14 mouse cellular contexts compared by ENCODE assay signal in the genomic region with DNA sequence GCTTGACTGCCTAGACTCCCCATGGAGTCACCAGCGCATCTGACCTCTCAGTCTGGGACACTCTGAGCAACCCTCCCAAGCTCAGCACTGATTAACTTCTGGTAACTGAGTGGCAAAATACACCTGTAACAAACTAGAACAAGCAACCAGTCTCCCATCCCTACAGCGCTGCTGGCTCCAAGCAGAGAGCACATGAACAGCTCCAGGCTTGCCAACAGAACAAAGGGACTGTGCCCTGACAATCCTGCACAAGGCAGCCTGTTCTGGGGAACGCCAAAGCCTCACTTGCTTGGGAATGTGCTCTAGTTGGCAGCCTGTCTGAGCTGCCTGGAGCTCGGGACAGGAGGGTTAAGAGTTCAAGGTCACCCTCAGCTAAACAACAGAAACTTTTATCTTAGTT. TPM values are rescaled to one million over a fixed set of nuclear protein-coding genes. Genes with fewer than 3 reads are reported as not detected.
DNase-seq lines count a peak whose midpoint lies in the region; ATAC-seq and TF ChIP-seq lines count a peak whose summit lies in the region.
"Had no signal": no experiment of that assay in that cellular context is flagged by ENCODE, and none has a peak within 500 bp of the region (broad histone marks: within the 10 kb centered on the region; RNA-seq: fewer than 3 reads in every experiment).

No protein-coding gene starts in this region.

- no peak for ATAC-seq in heart, embryonic 11.5 days (replicated peaks; ENCODE audit: insufficient number of reproducible peaks, low FRiP score, low TSS enrichment)
- ATAC-seq in kidney, embryonic 16.5 days (ENCODE audit: low FRiP score, low TSS enrichment), result peak; percentile 46; the same call in 1 of the 2 replicates
- no peak for ATAC-seq in hindbrain, postnatal 0 days

- no peak for TF ChIP-seq CTCF in gastrocnemius, adult 2 months (IDR thresholded peaks at IDR 0.05)
- TF ChIP-seq CTCF in hindbrain, postnatal 0 days (IDR thresholded peaks at IDR 0.05; ENCODE audit: low read depth), result no peak

- intact Hi-C loops in gastrocnemius, adult 2 months (cut with DNase I), result loop anchor here (5.0 kb wide), 1 partner anchor 36 kb away; no protein-coding TSS in a partner anchor

- H3K27me3 ChIP-seq in heart, embryonic 11.5 days (ENCODE audit: control insufficient read depth, insufficient read depth, low read length), result no peaks in the 10 kb centered on the region
- no peaks in the 10 kb centered on the region for H3K27me3 ChIP-seq in kidney, embryonic 16.5 days (ENCODE audit: insufficient read depth, low read length)
- H3K27me3 ChIP-seq in hindbrain, postnatal 0 days (ENCODE audit: insufficient read depth, low read length), result no peaks in the 10 kb centered on the region
- H3K27me3 ChIP-seq: liver, embryonic 13.5 days; megakaryocyte, embryonic 14.5 days; neural tube, embryonic 12.5 days had no signal

- no peaks in the 10 kb centered on the region for H3K9me3 ChIP-seq in heart, embryonic 11.5 days (replicated peaks; ENCODE audit: control insufficient read depth, low read length)
- H3K9me3 ChIP-seq in kidney, embryonic 16.5 days (ENCODE audit: low read length), result no peaks in the 10 kb centered on the region
- no peaks in the 10 kb centered on the region for H3K9me3 ChIP-seq in hindbrain, postnatal 0 days (ENCODE audit: low read length)
- H3K9me3 ChIP-seq: liver, embryonic 13.5 days; megakaryocyte, embryonic 14.5 days; neural tube, embryonic 12.5 days had no signal

- WGBS in heart, embryonic 11.5 days (ENCODE audit: insufficient replicate concordance), result 62% methylated on average over 4 of the region's 4 CpGs
- WGBS in kidney, embryonic 16.5 days, result 76% methylated on average over 4 of the region's 4 CpGs
- 77% methylated on average over 4 of the region's 4 CpGs for WGBS in hindbrain, postnatal 0 days

- no peak overlapping the region for H3K4me3 ChIP-seq in gastrocnemius, adult 2 months
- H3K4me3 ChIP-seq in heart, embryonic 11.5 days (ENCODE audit: low read depth, low read length), result no peak overlapping the region
- H3K4me3 ChIP-seq in kidney, embryonic 16.5 days (ENCODE audit: low read length), result no peak overlapping the region
- no peak overlapping the region for H3K4me3 ChIP-seq in hindbrain, postnatal 0 days (ENCODE audit: low read length)
- H3K4me3 ChIP-seq: liver, embryonic 13.5 days; megakaryocyte, embryonic 14.5 days; neural tube, embryonic 12.5 days had no signal

- H3K27ac ChIP-seq in gastrocnemius, adult 2 months, result peak overlapping the region; percentile 35; the same call in 1 of the 2 replicates
- 0 out of 2 replicates have a peak overlapping the region, but pooled peaks have one; percentile 59 for H3K27ac ChIP-seq in heart, embryonic 11.5 days (ENCODE audit: low read depth, low read length)
- H3K27ac ChIP-seq in kidney, embryonic 16.5 days (ENCODE audit: low read length), result no peak overlapping the region
- H3K27ac ChIP-seq in hindbrain, postnatal 0 days, result no peak overlapping the region
- H3K27ac ChIP-seq: liver, embryonic 13.5 days; neural tube, embryonic 12.5 days had no signal

- H3K36me3 ChIP-seq in heart, embryonic 11.5 days (ENCODE audit: control insufficient read depth, insufficient read depth, low read length), result peaks cover 10% of the 10 kb centered on the region
- H3K36me3 ChIP-seq in kidney, embryonic 16.5 days (ENCODE audit: insufficient read depth, low read length), result peaks cover 29% of the 10 kb centered on the region
- peaks cover 20% of the 10 kb centered on the region for H3K36me3 ChIP-seq in hindbrain, postnatal 0 days (ENCODE audit: insufficient read depth, low read length)

- H3K9ac ChIP-seq in heart, embryonic 11.5 days (ENCODE audit: low read depth, low read length), result 0 out of 2 replicates have a peak overlapping the region, but pooled peaks have one; percentile 28
- H3K9ac ChIP-seq in kidney, embryonic 16.5 days (replicated peaks; ENCODE audit: low read length), result no peak overlapping the region
- H3K9ac ChIP-seq in hindbrain, postnatal 0 days (replicated peaks; ENCODE audit: low read length), result no peak overlapping the region
- H3K9ac ChIP-seq: liver, embryonic 13.5 days; neural tube, embryonic 12.5 days had no signal

- DNase-seq in gastrocnemius, adult 2 months, result no peak
- DNase-seq in gastrocnemius, adult 18-20 months (ENCODE audit: low spot score), result no peak
- peak; percentile 85 for DNase-seq in ZHBTc4 (ENCODE audit: low read depth, low spot score)
- no peak for DNase-seq in thymus, postnatal 0 days (ENCODE audit: low spot score)
- no peak for DNase-seq in embryo, embryonic 9.5 days (ENCODE audit: extremely low spot score)
- no peak for DNase-seq in hindbrain, postnatal 0 days (ENCODE audit: low spot score)
- DNase-seq: cerebellum, postnatal 14 days; gastrocnemius, postnatal 36 days; liver, embryonic 13.5 days; right cerebral cortex, postnatal 4 days had no signal

- no peak overlapping the region; the same call in 1 of the 2 replicates for H3K4me2 ChIP-seq in heart, embryonic 11.5 days
- H3K4me2 ChIP-seq in kidney, embryonic 16.5 days (replicated peaks; ENCODE audit: low read depth, low read length), result no peak overlapping the region
- no peak overlapping the region for H3K4me2 ChIP-seq in hindbrain, postnatal 0 days (ENCODE audit: low read depth, low read length)
- H3K4me2 ChIP-seq: liver, embryonic 13.5 days; neural tube, embryonic 12.5 days had no signal

- H3K4me1 ChIP-seq in heart, embryonic 11.5 days (ENCODE audit: control insufficient read depth, insufficient read depth, low read length), result peaks cover 19% of the 10 kb centered on the region
- no peaks in the 10 kb centered on the region for H3K4me1 ChIP-seq in kidney, embryonic 16.5 days (ENCODE audit: insufficient read depth, low read length)
- H3K4me1 ChIP-seq in hindbrain, postnatal 0 days (ENCODE audit: insufficient read depth, low read length), result no peaks in the 10 kb centered on the region
- H3K4me1 ChIP-seq: neural tube, embryonic 12.5 days had no signal

RNA-seq across cellular contexts. Expression of a gene that starts 14.2 kb away (rescaled TPM):
- 10 to 100 TPM; 31.4 to 38.7 TPM for total RNA-seq in gastrocnemius, adult 2 months (2021)
- 10 to 100 TPM; 24.9 to 37.4 TPM for total RNA-seq in gastrocnemius, adult 18-20 months (2021)
- 16.3 and 23.4 TPM in 2 replicates for polyA plus RNA-seq in heart, embryonic 11.5 days (2014; fragmentation: Nextera tagmentation; extraction: Ambion mirVana)
- polyA plus RNA-seq in kidney, embryonic 16.5 days (2015; fragmentation: Nextera tagmentation; extraction: Ambion mirVana), result 36.8 and 37.9 TPM in 2 replicates
- 5.1 and 6.5 TPM in 2 replicates for polyA plus RNA-seq in thymus, postnatal 0 days (2015; fragmentation: Nextera tagmentation; extraction: Ambion mirVana)
- total RNA-seq in hindbrain, postnatal 0 days (2014; rRNA removed), result 5.0 and 9.5 TPM in 2 replicates
- polyA plus RNA-seq in hindbrain, postnatal 0 days (2015; fragmentation: Nextera tagmentation; extraction: Ambion mirVana), result 4.4 and 5.3 TPM in 2 replicates

RNA-seq across cellular contexts. Expression of a gene that starts 35.7 kb away (rescaled TPM):
- 10 to 100 TPM; 85.7 to 97.4 TPM for total RNA-seq in gastrocnemius, adult 2 months (2021)
- 10 to 100 TPM; 82.3 to 91.7 TPM for total RNA-seq in gastrocnemius, adult 18-20 months (2021)
- polyA plus RNA-seq in heart, embryonic 11.5 days (2014; fragmentation: Nextera tagmentation; extraction: Ambion mirVana), result 130 and 137 TPM in 2 replicates
- 198 and 212 TPM in 2 replicates for polyA plus RNA-seq in kidney, embryonic 16.5 days (2015; fragmentation: Nextera tagmentation; extraction: Ambion mirVana)
- polyA plus RNA-seq in thymus, postnatal 0 days (2015; fragmentation: Nextera tagmentation; extraction: Ambion mirVana), result 273 and 293 TPM in 2 replicates
- total RNA-seq in hindbrain, postnatal 0 days (2014; rRNA removed), result 76.5 and 82.1 TPM in 2 replicates
- polyA plus RNA-seq in hindbrain, postnatal 0 days (2015; fragmentation: Nextera tagmentation; extraction: Ambion mirVana), result 124 and 127 TPM in 2 replicates

RNA-seq across cellular contexts. Expression of a gene that starts 59.3 kb away (rescaled TPM):
- 1,000 to 10,000 TPM; 1,391 to 1,893 TPM for total RNA-seq in gastrocnemius, adult 2 months (2021)
- total RNA-seq in gastrocnemius, adult 18-20 months (2021), result 1,000 to 10,000 TPM; 1,514 to 1,837 TPM
- 726 and 772 TPM in 2 replicates for polyA plus RNA-seq in heart, embryonic 11.5 days (2014; fragmentation: Nextera tagmentation; extraction: Ambion mirVana)
- 690 and 706 TPM in 2 replicates for polyA plus RNA-seq in kidney, embryonic 16.5 days (2015; fragmentation: Nextera tagmentation; extraction: Ambion mirVana)
- 550 and 586 TPM in 2 replicates for polyA plus RNA-seq in thymus, postnatal 0 days (2015; fragmentation: Nextera tagmentation; extraction: Ambion mirVana)
- total RNA-seq in hindbrain, postnatal 0 days (2014; rRNA removed), result 501 and 566 TPM in 2 replicates
- polyA plus RNA-seq in hindbrain, postnatal 0 days (2015; fragmentation: Nextera tagmentation; extraction: Ambion mirVana), result 1,894 and 2,002 TPM in 2 replicates

Comparison
In these comparisons a context has a peak if more than half of its experiments do, and no peak if none do; other contexts are left out.
1. H3K27ac ChIP-seq: peak in gastrocnemius, adult 2 months (single experiment) and heart, embryonic 11.5 days (single experiment); none in kidney, embryonic 16.5 days (single experiment) and hindbrain, postnatal 0 days (single experiment).